Mouse (Mus musculus): ENCODE measurements around the gene 2610021A01Rik.

DNA sequence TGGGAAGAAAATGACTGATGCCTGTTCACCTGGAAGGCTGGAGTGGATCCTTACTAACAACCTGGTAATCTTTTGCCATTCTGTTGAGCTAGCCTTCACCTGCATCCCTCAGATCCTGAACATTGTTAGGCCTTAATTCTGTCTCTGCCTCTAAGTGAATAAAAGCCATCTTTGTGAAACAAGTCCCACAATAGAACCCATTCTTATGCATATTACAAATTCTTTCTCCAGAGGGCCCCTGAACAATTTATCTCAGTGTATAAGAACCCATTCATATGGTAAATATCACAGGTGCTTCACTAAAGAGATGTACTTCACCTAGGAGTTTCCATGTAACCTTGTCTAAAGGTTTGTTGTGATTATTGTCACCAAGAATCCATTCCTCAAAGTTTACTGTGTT is 17.0 kb upstream of the 2610021A01Rik start:
- TF ChIP-seq POLR2A (IDR thresholded peaks at IDR 0.05; ENCODE audit: borderline replicate concordance, low read depth, low read length) (no peak), CTCF (IDR thresholded peaks at IDR 0.05; ENCODE audit: low read depth, low read length) (no peak)

Measured in bone marrow macrophage, adult 2 months (primary cell).